Mouse (Mus musculus) heart, adult 2 months (tissue): ENCODE data around the gene Trpm3. TPM values are rescaled to one million over a fixed set of nuclear protein-coding genes. Genes with fewer than 3 reads are reported as not detected.

Source experiments
- DNase-seq, 2 experiments: peaks; one replicate each; pipeline ENCODE4 v3.0.0; 2021
- H3K27ac ChIP-seq: fragments of 200-600 bp; 2 replicates; pipeline ENCODE4 v1.8.1; 2022
- H3K27me3 ChIP-seq: fragments of 200-500 bp; 2 replicates; pipeline ENCODE4 v1.6.1; 2012; ENCODE audit warnings: mild to moderate bottlenecking, low read length, inconsistent platforms, mixed read lengths; ENCODE audit not compliant: control insufficient read depth, insufficient read depth
- H3K36me3 ChIP-seq: fragments of 200-500 bp; 2 replicates; pipeline ENCODE4 v1.6.1; 2012; ENCODE audit warnings: low read length, inconsistent platforms; ENCODE audit not compliant: control insufficient read depth, insufficient read depth
- H3K4me1 ChIP-seq: fragments of 200-500 bp; 2 replicates; pipeline ENCODE4 v1.6.1; 2011; ENCODE audit warnings: low read length; ENCODE audit not compliant: control insufficient read depth, insufficient read depth
- H3K4me3 ChIP-seq: fragments of 200-600 bp; 2 replicates; pipeline ENCODE4 v1.8.1; 2022
- H3K79me2 ChIP-seq: fragments of 200-500 bp; replicated peaks from 2 replicates; pipeline ENCODE4 v1.6.1; 2012; ENCODE audit warnings: mild to moderate bottlenecking, inconsistent platforms, low read length, moderate library complexity, mixed read lengths; ENCODE audit not compliant: control insufficient read depth, insufficient read depth
- H3K9ac ChIP-seq: fragments of 200-500 bp; 2 replicates; pipeline ENCODE4 v1.6.1; 2012; ENCODE audit warnings: low read depth, mild to moderate bottlenecking, control low read depth, inconsistent platforms, low read length, mixed read lengths
- CTCF ChIP-seq: fragments of 200-600 bp; IDR thresholded peaks from 2 replicates; pipeline ENCODE4 v1.8.1; 2022; ENCODE audit warnings: antibody characterized with exemption, mild to moderate bottlenecking, moderate library complexity
- EP300 ChIP-seq: fragments of 200-500 bp; IDR thresholded peaks from 2 replicates; pipeline ENCODE4 v1.6.1; 2011; ENCODE audit warnings: low read depth, low read length, control low read depth; ENCODE audit not compliant: insufficient read depth
- POLR2A ChIP-seq: fragments of 200-500 bp; IDR thresholded peaks from 2 replicates; pipeline ENCODE4 v1.6.1; 2011; ENCODE audit warnings: mild to moderate bottlenecking, low read depth, low read length, control low read depth; ENCODE audit not compliant: insufficient read depth
- WGBS: fragments of 180-500 bp; shearing (Covaris S2); methylation state at CpG from one replicate; pipeline ENCODE4 v1.1.7; 2018; 5-methylcytosine and 5-hydroxymethylcytosine counted together
- intact Hi-C: fragments of 180-260 bp; cut with DNase I; formaldehyde crosslinking; loops from one replicate; pipeline ENCODE4 v1.15.1; 2025
- polyA plus RNA-seq: library from polyadenylated mRNA; depleted of rRNA; stranded (reverse); fragments of >200 nt; gene quantifications from 2 replicates; pipeline ENCODE4 v1.2.3, GENCODE M21; 2012
- total RNA-seq, 2 experiments: library from RNA; stranded (reverse); gene quantifications; 2 replicates each; pipeline ENCODE4 v1.2.3; 2021

Trpm3 gene
- total and polyA plus RNA-seq, 3 experiments, result 0.51 to 1.1 (median 0.81) TPM

GRCm38 (mm10) chr19:22108893-22109463 is 29.9 kb upstream of the Trpm3 start:
- Histone ChIP-seq H3K36me3 (no peaks in the 10 kb centered on the region), H3K4me1 (no peaks in the 10 kb centered on the region), H3K9ac (no peak overlapping the region), H3K4me3 (no peak overlapping the region), H3K27ac (no peak overlapping the region), H3K79me2 (no peaks in the 10 kb centered on the region), H3K27me3 (no peaks in the 10 kb centered on the region)
- DNase-seq, result no peak
- intact Hi-C loops, result no loop called here
- TF ChIP-seq POLR2A (no peak), CTCF (no peak), EP300 (no peak)
- WGBS, result 88% methylated on average over 8 of the region's 8 CpGs

GRCm38 (mm10) chr19:22120976-22121375 is 17.9 kb upstream of the Trpm3 start:
- no peak for DNase-seq
- no peak overlapping the region for H3K9ac ChIP-seq
- H3K36me3 ChIP-seq, result no peaks in the 10 kb centered on the region
- no peak overlapping the region for H3K27ac ChIP-seq
- TF ChIP-seq CTCF (no peak), EP300 (no peak), POLR2A (no peak)
- H3K4me1 ChIP-seq, result no peaks in the 10 kb centered on the region
- H3K4me3 ChIP-seq, result no peak overlapping the region
- intact Hi-C loops, result no loop called here
- WGBS, result 79% methylated on average over 2 of the region's 2 CpGs
- H3K27me3 ChIP-seq, result no peaks in the 10 kb centered on the region
- no peaks in the 10 kb centered on the region for H3K79me2 ChIP-seq

DNA sequence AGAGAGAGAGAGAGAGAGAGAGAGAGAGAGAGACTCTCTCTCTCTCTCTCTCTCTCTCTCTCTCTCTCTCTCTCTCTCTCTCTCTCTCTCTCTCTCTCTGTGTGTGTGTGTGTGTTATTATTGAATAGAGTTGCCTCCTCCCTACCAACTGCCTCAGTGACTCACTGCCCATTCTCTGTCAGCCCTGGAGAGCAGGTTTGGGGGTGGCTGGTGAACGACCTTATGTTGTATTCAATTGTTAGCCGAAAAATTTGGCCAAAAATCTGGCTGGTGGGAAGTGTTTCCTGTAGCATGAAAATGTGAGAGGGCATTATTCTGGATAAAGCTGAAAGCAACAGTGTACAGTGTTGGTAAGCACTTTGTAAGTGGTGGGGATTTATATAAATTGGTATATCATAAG is 17.2 kb upstream of the Trpm3 start:
- TF ChIP-seq POLR2A, result no peak
- no peak for TF ChIP-seq CTCF
- no peak for TF ChIP-seq EP300
- WGBS, result 72% methylated on average over 2 of the region's 2 CpGs
- no peaks in the 10 kb centered on the region for H3K79me2 ChIP-seq
- no peak overlapping the region for H3K4me3 ChIP-seq
- no peak overlapping the region for H3K27ac ChIP-seq
- no peak for DNase-seq
- intact Hi-C loops, result no loop called here
- no peak overlapping the region for H3K9ac ChIP-seq
- H3K36me3 ChIP-seq, result no peaks in the 10 kb centered on the region
- no peaks in the 10 kb centered on the region for H3K4me1 ChIP-seq
- no peaks in the 10 kb centered on the region for H3K27me3 ChIP-seq

DNA sequence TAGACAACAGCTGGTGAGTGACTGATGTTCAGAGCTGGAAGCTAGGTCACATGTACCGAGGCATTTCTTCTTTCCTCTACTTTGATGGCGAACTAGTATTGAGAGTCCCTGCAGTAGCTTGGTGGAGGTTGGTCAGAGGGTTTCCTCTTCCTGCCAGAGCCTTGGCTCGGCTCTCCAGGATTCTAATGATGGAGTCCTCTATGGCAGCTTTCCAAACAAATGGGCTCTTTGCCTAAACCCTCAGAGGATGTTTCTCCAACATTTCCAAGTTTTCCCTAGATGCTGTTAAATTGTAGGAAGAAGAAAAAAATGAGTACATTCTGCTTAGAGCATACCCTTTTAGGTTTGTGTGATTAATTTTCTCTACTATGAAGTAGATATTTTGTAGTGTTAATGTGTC is 6.2 kb upstream of the Trpm3 start:
- H3K4me3 ChIP-seq, result no peak overlapping the region
- H3K27ac ChIP-seq, result no peak overlapping the region
- intact Hi-C loops, result no loop called here
- no peaks in the 10 kb centered on the region for H3K79me2 ChIP-seq
- no peaks in the 10 kb centered on the region for H3K4me1 ChIP-seq
- H3K36me3 ChIP-seq, result no peaks in the 10 kb centered on the region
- DNase-seq, result no peak
- no peaks in the 10 kb centered on the region for H3K27me3 ChIP-seq
- WGBS, result 31% methylated on average over 3 of the region's 3 CpGs
- TF ChIP-seq POLR2A, result no peak
- no peak for TF ChIP-seq CTCF
- TF ChIP-seq EP300, result no peak
- H3K9ac ChIP-seq, result no peak overlapping the region

- 60% methylated on average over 4 of the region's 4 CpGs for WGBS
- TF ChIP-seq EP300, result no peak
- no peak for TF ChIP-seq POLR2A
- TF ChIP-seq CTCF, result no peak
Observed at GRCm38 (mm10) chr19:22178549-22178948, 39.7 kb downstream of the Trpm3 start.

DNA sequence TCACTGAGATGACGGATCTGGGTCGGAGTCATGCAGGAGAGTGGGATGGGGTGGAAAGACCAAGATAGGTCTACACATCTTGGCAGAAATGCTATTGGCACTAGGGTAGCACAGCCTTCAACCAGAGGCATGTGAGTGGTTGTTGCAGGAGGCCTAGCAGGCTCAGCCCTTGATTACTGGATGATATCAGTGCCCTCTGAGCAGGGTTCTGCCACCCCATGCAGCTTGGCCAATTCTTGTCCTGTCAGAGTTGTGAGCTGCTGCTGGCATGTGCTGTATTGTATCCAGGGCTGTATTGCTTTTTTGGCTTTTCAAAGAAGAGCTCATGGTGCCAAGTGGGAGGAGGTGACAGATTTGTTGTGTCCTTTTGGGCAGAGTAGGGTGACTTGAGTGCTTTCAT is 40.2 kb downstream of the Trpm3 start:
- DNase-seq, result no peak
- intact Hi-C loops, result no loop called here
- Histone ChIP-seq H3K36me3 (no peaks in the 10 kb centered on the region), H3K4me3 (no peak overlapping the region), H3K27me3 (no peaks in the 10 kb centered on the region), H3K79me2 (no peaks in the 10 kb centered on the region), H3K9ac (no peak overlapping the region), H3K27ac (no peak overlapping the region), H3K4me1 (no peaks in the 10 kb centered on the region)
- WGBS, result 90% methylated on average over 2 of the region's 2 CpGs
- TF ChIP-seq CTCF, result no peak
- TF ChIP-seq POLR2A, result no peak
- TF ChIP-seq EP300, result no peak

More at GRCm38 (mm10) chr19:22178549-22178948, 39.7 kb downstream of the Trpm3 start:
- Histone ChIP-seq H3K4me1 (no peaks in the 10 kb centered on the region), H3K79me2 (no peaks in the 10 kb centered on the region), H3K27me3 (no peaks in the 10 kb centered on the region), H3K36me3 (no peaks in the 10 kb centered on the region), H3K9ac (no peak overlapping the region), H3K4me3 (no peak overlapping the region), H3K27ac (no peak overlapping the region)
- intact Hi-C loops, result no loop called here
- no peak for DNase-seq

- H3K4me1 ChIP-seq, result no peaks in the 10 kb centered on the region
- WGBS, result 82% methylated on average over 3 of the region's 3 CpGs
- TF ChIP-seq CTCF, result no peak
- TF ChIP-seq POLR2A, result no peak
- TF ChIP-seq EP300, result no peak
- intact Hi-C loops, result no loop called here
- H3K79me2 ChIP-seq, result no peaks in the 10 kb centered on the region
- DNase-seq, result no peak
- H3K36me3 ChIP-seq, result no peaks in the 10 kb centered on the region
- H3K27ac ChIP-seq, result no peak overlapping the region
- no peak overlapping the region for H3K4me3 ChIP-seq
- no peak overlapping the region for H3K9ac ChIP-seq
- no peaks in the 10 kb centered on the region for H3K27me3 ChIP-seq
Observed at GRCm38 (mm10) chr19:22180136-22180535, 41.3 kb downstream of the Trpm3 start.
